Mouse (Mus musculus) liver, adult 2 months (tissue): ENCODE results near the gene Iffo2.

Experiments used
- CTCF ChIP-seq: fragments of 200-500 bp; IDR thresholded peaks from 2 replicates; pipeline ENCODE4 v1.5.1; 2011; ENCODE audit warnings: low read depth, low read length, control low read depth
- POLR2A ChIP-seq: fragments of 200-500 bp; IDR thresholded peaks from 2 replicates; pipeline ENCODE4 v1.6.1; 2011; ENCODE audit warnings: low read length, control low read depth; ENCODE audit not compliant: insufficient read depth; ENCODE audit errors: extremely low read depth

DNA sequence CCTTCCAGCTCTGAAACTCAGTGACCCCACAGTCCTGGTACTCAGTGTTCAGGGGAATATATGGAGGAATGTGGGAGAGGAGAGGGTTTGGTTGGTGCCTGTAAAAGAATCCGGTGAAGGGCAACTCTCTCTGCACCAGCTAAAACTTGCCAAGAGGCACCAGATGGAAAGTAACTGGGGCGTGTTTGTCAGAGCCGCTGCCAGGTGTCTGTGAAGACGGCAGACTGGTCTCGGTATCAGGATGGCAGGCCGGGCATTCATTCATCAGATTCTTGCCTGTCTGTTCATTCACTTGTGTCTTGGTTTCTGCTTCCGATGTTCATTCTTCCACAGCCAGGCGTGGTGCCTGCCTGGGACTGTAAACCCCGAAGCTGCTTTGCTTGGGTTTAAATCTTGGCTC lies 6.4 kb downstream of the Iffo2 start:
- TF ChIP-seq CTCF (no peak), POLR2A (no peak)
